Mouse (Mus musculus): ENCODE measurements around the gene Jaml.
"Not testable (repeated sequence)": the region's sequence is repeated elsewhere in the genome, so short reads cannot be mapped to it uniquely, and the experiment has no call there.

Jaml gene

GRCm38 (mm10) chr9:45079011-45079410 lies at the start of gene Jaml:
TSS of gene Jaml (plus strand) at chr9:45079183.
- no peak for DNase-seq (ENCODE audit: low spot score in 2 of 2)

GRCm38 (mm10) chr9:45030341-45030740 lies 48.6 kb upstream of the Jaml start:
- no peak for DNase-seq (ENCODE audit: low spot score in 2 of 2)

GRCm38 (mm10) chr9:45032261-45032660 lies 46.7 kb upstream of the Jaml start:
- DNase-seq (ENCODE audit: low spot score in 2 of 2): no peak

GRCm38 (mm10) chr9:45034526-45034925 lies 44.5 kb upstream of the Jaml start:
- DNase-seq (ENCODE audit: low spot score in 2 of 2): no peak

GRCm38 (mm10) chr9:45037803-45038202 lies 41.2 kb upstream of the Jaml start:
- DNase-seq (ENCODE audit: low spot score in 2 of 2): not testable (repeated sequence)

GRCm38 (mm10) chr9:45039499-45039898 lies 39.5 kb upstream of the Jaml start, which contains the start of gene Mpzl2:
TSS of gene Mpzl2 (plus strand) at chr9:45039799.
- no peak for DNase-seq (ENCODE audit: low spot score in 2 of 2)

- DNase-seq (ENCODE audit: low spot score in 2 of 2): no peak
These were observed 38.7 kb upstream of the Jaml start for GRCm38 (mm10) chr9:45040066-45040845.

- DNase-seq (ENCODE audit: low spot score in 2 of 2): no peak
These were observed 37.7 kb upstream of the Jaml start for GRCm38 (mm10) chr9:45041131-45041838.

GRCm38 (mm10) chr9:45042056-45042720 lies 36.8 kb upstream of the Jaml start:
- no peak for DNase-seq (ENCODE audit: low spot score in 2 of 2)

GRCm38 (mm10) chr9:45042947-45043346 lies 36.0 kb upstream of the Jaml start:
- no peak for DNase-seq (ENCODE audit: low spot score in 2 of 2)

GRCm38 (mm10) chr9:45046973-45047372 lies 32.0 kb upstream of the Jaml start:
- DNase-seq (ENCODE audit: low spot score in 2 of 2): no peak

- DNase-seq (ENCODE audit: low spot score in 2 of 2): no peak
These were observed 30.5 kb upstream of the Jaml start for GRCm38 (mm10) chr9:45048511-45048910.

- DNase-seq (ENCODE audit: low spot score in 2 of 2): no peak
These were observed 29.3 kb upstream of the Jaml start for GRCm38 (mm10) chr9:45049731-45050130.

- no peak for DNase-seq (ENCODE audit: low spot score in 2 of 2)
These were observed 28.7 kb upstream of the Jaml start for GRCm38 (mm10) chr9:45050301-45050700.

GRCm38 (mm10) chr9:45055082-45055713 lies 23.8 kb upstream of the Jaml start, which contains the start of gene Mpzl3:
TSS of gene Mpzl3 (plus strand) at chr9:45055186.
- DNase-seq (ENCODE audit: low spot score in 2 of 2): peak; percentile 82 to 89

- no peak for DNase-seq (ENCODE audit: low spot score in 2 of 2)
These were observed 20.6 kb upstream of the Jaml start for GRCm38 (mm10) chr9:45058304-45058940.

- DNase-seq (ENCODE audit: low spot score in 2 of 2): no peak
These were observed 18.8 kb upstream of the Jaml start for GRCm38 (mm10) chr9:45060151-45060550.

- no peak for DNase-seq (ENCODE audit: low spot score in 2 of 2)
These were observed 16.3 kb upstream of the Jaml start for GRCm38 (mm10) chr9:45062677-45063076.

GRCm38 (mm10) chr9:45064421-45064820 lies 14.6 kb upstream of the Jaml start:
- no peak for DNase-seq (ENCODE audit: low spot score in 2 of 2)

- DNase-seq (ENCODE audit: low spot score in 2 of 2): no peak
These were observed 12.2 kb upstream of the Jaml start for GRCm38 (mm10) chr9:45066735-45067134.

GRCm38 (mm10) chr9:45071800-45072199 lies 7.2 kb upstream of the Jaml start:
- no peak for DNase-seq (ENCODE audit: low spot score in 2 of 2)
